ENCODE assay signal across 9 mouse cellular contexts in genomic region chr7:44360792-44361301, GRCm38 (mm10). TPM values are rescaled to one million over a fixed set of nuclear protein-coding genes. Genes with fewer than 3 reads are reported as not detected.
DNase-seq lines count a peak whose midpoint lies in the region; ATAC-seq lines count a peak whose summit lies in the region.
"Had no signal": no experiment of that assay in that cellular context is flagged by ENCODE, and none has a peak within 500 bp of the region (broad histone marks: within the 10 kb centered on the region; RNA-seq: fewer than 3 reads in every experiment).

No protein-coding gene starts in this region.

- H3K4me1 ChIP-seq in hindbrain, embryonic 13.5 days (replicated peaks) = peaks cover 39% of the 10 kb centered on the region
- peaks cover 24% of the 10 kb centered on the region for H3K4me1 ChIP-seq in midbrain, embryonic 14.5 days (ENCODE audit: control insufficient read depth, insufficient read depth, low read length)

- peaks cover 37% of the 10 kb centered on the region for H3K27me3 ChIP-seq in hindbrain, embryonic 13.5 days
- 0 out of 2 replicates have a peak, but pooled peaks cover 3% of the 10 kb centered on the region for H3K27me3 ChIP-seq in midbrain, embryonic 14.5 days (ENCODE audit: control insufficient read depth, insufficient read depth, low read length)

- peak; percentile 34 for ATAC-seq in hindbrain, embryonic 13.5 days (ENCODE audit: low FRiP score)
- peak; percentile 5; the same call in 1 of the 2 replicates for ATAC-seq in midbrain, embryonic 14.5 days (ENCODE audit: low FRiP score, low TSS enrichment)

- H3K9ac ChIP-seq in hindbrain, embryonic 13.5 days = peak overlapping the region; percentile 77
- peak overlapping the region; percentile 56; the same call in 1 of the 2 replicates for H3K9ac ChIP-seq in midbrain, embryonic 14.5 days (replicated peaks; ENCODE audit: low read length)

- peak overlapping the region; percentile 95 for H3K27ac ChIP-seq in hindbrain, embryonic 13.5 days
- H3K27ac ChIP-seq in midbrain, embryonic 14.5 days (replicated peaks; ENCODE audit: low read depth, low read length) = peak overlapping the region; percentile 92

- H3K36me3 ChIP-seq in hindbrain, embryonic 13.5 days = peaks cover 5% of the 10 kb centered on the region
- no peaks in the 10 kb centered on the region for H3K36me3 ChIP-seq in midbrain, embryonic 14.5 days (ENCODE audit: control insufficient read depth, insufficient read depth, low read length)

- peak; percentile 93 for DNase-seq in heart, adult 11 months
- no peak for DNase-seq in heart, adult 18-20 months
- peak; percentile 58 to 71 for DNase-seq in right cerebral cortex, postnatal 10 days (ENCODE audit: low spot score in 2 of 2)
- no peak for DNase-seq in right cerebral cortex, postnatal 14 days
- peak; percentile 61 for DNase-seq in midbrain, embryonic 14.5 days
- no peak for DNase-seq in testis, postnatal 10 days (ENCODE audit: low spot score)
- no peak for DNase-seq in testis, postnatal 14 days (ENCODE audit: low spot score)

- peak overlapping the region; percentile 48 for H3K4me3 ChIP-seq in hindbrain, embryonic 13.5 days
- H3K4me3 ChIP-seq in midbrain, embryonic 14.5 days (replicated peaks; ENCODE audit: low read depth, low read length) = peak overlapping the region; percentile 48

- H3K4me2 ChIP-seq in hindbrain, embryonic 13.5 days = peak overlapping the region; percentile 89
- H3K4me2 ChIP-seq in midbrain, embryonic 14.5 days (ENCODE audit: low read length) = peak overlapping the region; percentile 94

- 6% methylated on average over 21 of the region's 21 CpGs for WGBS in hindbrain, embryonic 13.5 days
- WGBS in midbrain, embryonic 14.5 days = 7% methylated on average over 21 of the region's 21 CpGs

- no peaks in the 10 kb centered on the region for H3K9me3 ChIP-seq in hindbrain, embryonic 13.5 days
- no peaks in the 10 kb centered on the region for H3K9me3 ChIP-seq in midbrain, embryonic 14.5 days (ENCODE audit: control insufficient read depth, low read length)

RNA-seq across cellular contexts. Expression of gene Syt3, which starts 23.1 kb away (rescaled TPM):
- total RNA-seq in heart, adult 18-20 months (2021) = 1 to 10 TPM; 2.3 to 2.9 TPM
- polyA plus RNA-seq in hindbrain, embryonic 13.5 days (2015; fragmentation: Nextera tagmentation; extraction: Ambion mirVana) = 26.1 and 27.7 TPM in 2 replicates
- 39.5 and 48.5 TPM in 2 replicates for polyA plus RNA-seq in midbrain, embryonic 14.5 days (2014; fragmentation: Nextera tagmentation; extraction: Ambion mirVana)

RNA-seq across cellular contexts. Expression of gene 1700008O03Rik, which starts 24.8 kb away (rescaled TPM):
- under 1 TPM; 0.30 to 0.31 TPM for total RNA-seq in heart, adult 18-20 months (2021)
- 1.8 and 2.4 TPM in 2 replicates for polyA plus RNA-seq in hindbrain, embryonic 13.5 days (2015; fragmentation: Nextera tagmentation; extraction: Ambion mirVana)
- polyA plus RNA-seq in midbrain, embryonic 14.5 days (2014; fragmentation: Nextera tagmentation; extraction: Ambion mirVana) = 1.7 and 1.9 TPM in 2 replicates

RNA-seq across cellular contexts. Expression of gene Shank1, which starts 50.8 kb away (rescaled TPM):
- total RNA-seq in heart, adult 18-20 months (2021) = 1 to 10 TPM; 2.1 to 2.7 TPM
- polyA plus RNA-seq in hindbrain, embryonic 13.5 days (2015; fragmentation: Nextera tagmentation; extraction: Ambion mirVana) = 31.7 and 32.6 TPM in 2 replicates
- polyA plus RNA-seq in midbrain, embryonic 14.5 days (2014; fragmentation: Nextera tagmentation; extraction: Ambion mirVana) = 35.1 and 37.8 TPM in 2 replicates
- total RNA-seq: hematopoietic stem cell, adult 5-6 weeks had no signal

RNA-seq across cellular contexts. Expression of gene Clec11a, which starts 54.1 kb away (rescaled TPM):
- under 1 TPM; 0.69 to 0.87 TPM for total RNA-seq in heart, adult 18-20 months (2021)
- 3.4 and 3.9 TPM in 2 replicates for polyA plus RNA-seq in hindbrain, embryonic 13.5 days (2015; fragmentation: Nextera tagmentation; extraction: Ambion mirVana)
- polyA plus RNA-seq in midbrain, embryonic 14.5 days (2014; fragmentation: Nextera tagmentation; extraction: Ambion mirVana) = 4.6 and 4.7 TPM in 2 replicates

Comparison
In these comparisons a context has a peak if more than half of its experiments do, and no peak if none do; other contexts are left out.
1. DNase-seq: peak in heart, adult 11 months (single experiment), right cerebral cortex, postnatal 10 days (2 of 2) and midbrain, embryonic 14.5 days (single experiment); none in heart, adult 18-20 months (0 of 2), right cerebral cortex, postnatal 14 days (single experiment), testis, postnatal 10 days (single experiment) and testis, postnatal 14 days (single experiment).